Mouse (Mus musculus) layer of hippocampus, adult 9-10 months (tissue): ENCODE results near the gene Abhd2.

Source experiments
- DNase-seq: peaks from one replicate; pipeline ENCODE4 v3.0.0; 2022; ENCODE audit warnings: low spot score

The Abhd2 gene

GRCm38 (mm10) chr7:79293605-79294232, 20.7 kb downstream of the Abhd2 start:
- no peak for DNase-seq

DNA sequence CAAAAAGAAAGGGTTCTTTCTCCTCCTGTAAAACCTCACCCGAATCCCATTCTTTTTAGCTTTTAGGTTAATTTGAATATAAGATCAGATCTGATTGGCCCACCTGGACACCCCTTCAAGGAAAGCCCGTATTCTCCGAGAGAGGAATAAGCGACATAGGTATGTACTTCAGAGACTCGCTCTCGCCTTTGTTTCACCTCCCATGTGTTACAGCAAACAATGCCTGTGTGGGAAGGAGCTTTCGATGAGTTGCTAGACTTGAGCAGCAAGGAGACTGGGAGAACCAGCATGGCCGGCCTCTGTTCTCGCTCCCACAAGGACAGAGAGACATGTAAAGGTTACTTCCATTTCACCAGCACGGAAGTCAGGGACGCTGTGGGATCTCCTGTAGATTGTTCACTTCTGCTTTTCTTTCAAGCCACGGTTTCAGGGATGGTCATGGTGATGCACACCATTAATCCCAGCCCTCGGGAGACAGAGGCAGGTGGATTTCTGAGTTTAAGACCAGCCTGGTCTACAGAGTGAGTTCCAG, 21.5 kb downstream of the Abhd2 start:
- no peak for DNase-seq

GRCm38 (mm10) chr7:79295196-79295826, 22.3 kb downstream of the Abhd2 start:
- DNase-seq: peak; percentile 57

DNA sequence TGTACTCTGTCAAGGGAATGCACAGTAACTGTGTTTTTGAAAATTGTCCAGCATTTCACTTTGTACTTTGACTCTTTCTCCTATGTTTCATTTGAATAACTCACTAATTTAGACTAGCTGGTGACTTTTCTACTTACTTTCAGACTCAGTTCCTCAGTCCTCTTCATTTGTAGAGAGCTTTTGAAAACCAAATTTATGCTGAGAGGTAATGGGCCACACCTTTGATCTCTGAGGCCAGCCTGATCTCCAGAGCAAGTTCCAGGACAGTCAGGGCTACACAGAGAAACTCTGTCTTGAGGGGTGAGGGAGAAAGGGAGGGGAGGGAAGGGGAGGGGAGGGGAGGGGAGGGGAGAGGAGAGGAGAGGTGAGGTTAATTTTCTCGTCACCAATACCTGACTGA, 25.7 kb downstream of the Abhd2 start:
- DNase-seq: no peak

GRCm38 (mm10) chr7:79299548-79299947, 26.5 kb downstream of the Abhd2 start:
- DNase-seq: no peak

DNA sequence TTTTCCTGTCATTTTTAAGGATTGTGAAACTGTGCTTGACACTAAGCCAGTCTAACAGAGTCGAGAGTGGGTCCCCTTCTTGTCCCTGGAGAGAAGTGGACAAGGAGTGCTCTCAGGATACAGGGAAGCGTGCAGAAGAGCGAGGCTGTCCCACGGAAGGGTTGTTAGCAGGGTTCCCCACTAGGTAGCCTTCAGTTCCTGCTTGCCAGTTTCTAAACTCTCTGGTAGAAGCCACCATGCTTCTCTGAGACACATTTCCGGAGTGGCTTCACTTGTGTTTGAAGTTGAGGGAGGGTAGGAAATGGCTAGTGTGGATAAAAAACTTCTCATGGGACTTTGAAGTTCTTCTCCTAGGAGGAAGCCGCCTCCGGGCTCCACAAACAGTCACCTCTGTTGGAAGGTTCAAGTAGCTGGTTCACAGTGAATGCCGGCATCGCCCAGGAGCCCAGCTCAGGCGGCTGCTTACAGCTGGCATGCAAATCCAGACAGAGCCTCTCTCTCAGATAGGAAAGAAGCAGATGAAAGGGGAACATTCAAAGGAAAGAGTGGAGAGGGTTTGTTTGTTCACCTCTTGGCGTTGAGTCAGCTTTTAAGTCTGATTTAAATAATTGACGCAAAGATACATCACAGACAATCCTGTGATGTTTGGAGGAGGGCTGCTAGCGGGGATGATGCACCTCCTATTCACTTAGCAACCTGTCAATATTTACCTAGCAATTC, 27.6 kb downstream of the Abhd2 start:
- DNase-seq: no peak

DNA sequence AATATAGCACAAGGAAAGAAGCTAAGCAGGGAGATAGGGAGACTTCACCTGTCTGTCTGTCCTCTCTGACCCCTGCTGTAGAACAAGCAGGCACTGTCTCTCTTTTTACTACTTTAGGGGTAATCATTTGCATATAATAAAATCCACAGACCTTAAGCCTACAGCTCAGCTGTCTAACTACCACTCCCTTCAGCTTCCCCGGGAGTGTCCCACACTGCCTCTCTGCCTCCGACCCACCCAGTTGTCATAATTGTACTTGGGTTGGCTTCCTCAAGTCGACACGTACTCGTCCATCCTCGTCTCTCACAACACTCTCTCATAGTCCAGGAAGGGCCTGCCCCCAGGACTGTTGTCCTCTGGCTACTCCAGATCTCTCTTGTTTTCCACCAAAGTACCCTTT, 29.1 kb downstream of the Abhd2 start:
- no peak for DNase-seq

DNA sequence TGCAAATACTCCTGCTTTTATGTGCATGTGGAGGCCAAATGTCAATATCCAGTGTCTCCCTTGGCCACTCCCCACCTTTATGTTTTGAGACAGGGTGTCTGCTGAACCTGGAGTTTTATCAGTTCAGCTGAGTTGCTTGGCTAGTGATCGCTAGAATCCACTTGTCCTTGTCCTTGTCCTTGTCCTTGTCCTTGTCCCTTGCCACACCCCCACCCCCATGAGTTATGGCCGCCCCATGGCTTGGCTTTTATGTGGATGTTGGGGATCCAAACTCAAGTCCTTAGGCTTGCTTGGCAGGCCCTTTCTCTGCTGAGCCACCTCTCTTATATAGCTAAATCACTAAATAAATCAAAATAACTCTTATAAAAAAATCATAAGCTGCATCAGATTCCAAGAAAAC, 29.6 kb downstream of the Abhd2 start:
- DNase-seq: no peak

GRCm38 (mm10) chr7:79303183-79303761, 30.3 kb downstream of the Abhd2 start:
- DNase-seq: no peak

GRCm38 (mm10) chr7:79308455-79309030, 35.5 kb downstream of the Abhd2 start:
- no peak for DNase-seq

DNA sequence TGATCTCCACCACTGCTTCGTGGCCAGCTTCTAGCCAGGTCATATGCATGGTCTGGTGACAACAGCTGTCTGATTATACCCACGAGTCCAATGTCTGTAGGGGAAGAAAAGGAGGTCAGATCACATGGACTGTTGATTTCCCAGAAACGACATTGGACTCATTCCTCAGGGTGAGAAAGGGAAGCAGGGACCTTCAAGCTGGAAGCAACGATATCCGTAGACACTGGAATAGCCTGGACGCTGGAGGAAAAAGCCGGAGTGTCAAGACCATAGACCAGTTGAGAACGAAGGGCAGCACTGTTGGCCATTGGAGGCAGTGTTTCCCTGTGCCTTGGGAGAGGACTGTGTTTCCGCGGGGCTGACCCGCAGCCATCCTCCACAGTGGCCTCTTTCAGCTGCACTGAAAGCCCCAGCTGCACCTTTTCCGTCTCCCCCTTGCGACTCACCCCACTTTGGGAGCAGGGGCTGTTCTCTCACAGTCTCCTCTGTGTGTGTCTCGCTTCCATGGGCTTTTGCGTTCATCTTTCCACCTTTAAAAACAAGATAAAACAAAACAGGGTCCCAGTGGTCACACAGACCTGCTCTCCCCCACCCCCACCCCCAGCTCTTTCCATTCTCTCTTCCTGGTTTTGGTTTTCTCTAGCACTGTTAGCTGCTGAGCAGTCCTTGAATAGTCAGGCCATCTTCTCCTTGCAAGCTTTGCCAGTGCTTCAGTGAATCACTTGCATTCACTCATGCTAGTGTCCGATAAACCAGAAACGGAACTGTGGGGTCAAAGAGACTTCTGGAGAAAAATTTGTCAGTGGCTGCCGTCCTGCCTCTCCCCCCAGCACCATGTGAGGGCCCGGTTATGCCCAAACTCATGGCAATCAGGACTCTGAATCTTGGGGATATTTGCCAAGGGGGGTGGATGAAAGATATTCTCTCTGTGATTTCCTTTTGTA, 36.5 kb downstream of the Abhd2 start:
- DNase-seq: no peak

DNA sequence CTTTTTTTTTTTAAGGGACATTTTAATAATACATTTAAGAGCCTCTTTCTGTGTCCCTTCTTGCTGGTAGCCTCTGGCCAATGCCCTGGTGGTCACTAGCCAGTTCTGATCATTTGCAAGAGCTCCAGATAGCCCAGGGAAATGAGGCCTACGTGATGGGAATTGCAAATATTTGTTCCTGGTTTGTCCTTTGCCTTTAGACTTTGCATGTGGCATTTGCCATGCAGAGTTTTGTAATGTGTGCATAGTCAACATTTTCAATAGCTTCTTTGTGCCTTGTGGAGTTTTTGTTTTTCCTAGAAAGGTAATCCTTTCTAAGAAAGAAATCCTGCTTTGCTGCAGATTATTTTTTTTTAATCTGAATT, 37.2 kb downstream of the Abhd2 start:
- no peak for DNase-seq

DNA sequence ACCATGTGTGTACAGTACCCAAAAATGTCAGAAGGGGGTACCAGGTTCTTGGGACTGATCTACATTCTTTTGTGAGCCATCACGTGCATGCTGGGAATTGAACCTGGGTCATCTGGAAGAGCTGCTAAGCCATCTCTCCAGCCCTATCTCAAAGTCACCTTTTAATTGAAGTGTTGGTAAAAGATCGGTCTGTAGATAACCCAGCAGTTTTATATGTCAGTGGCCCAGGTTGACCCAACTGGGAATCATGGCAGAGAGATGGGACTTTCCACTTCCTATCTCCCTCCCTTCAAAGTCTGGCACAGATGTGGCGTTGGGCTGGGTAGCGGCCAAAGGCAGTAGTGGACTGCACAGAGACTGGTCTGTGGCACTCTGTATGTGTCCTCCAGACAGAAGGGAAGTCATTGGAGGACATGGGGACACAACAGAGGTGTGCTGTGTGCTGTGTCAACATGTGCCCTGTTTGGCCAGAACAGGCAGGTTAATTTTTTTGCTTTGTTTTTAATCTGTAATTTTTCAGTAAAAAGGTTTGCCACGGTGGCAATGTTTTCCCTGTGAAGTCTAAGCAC, 38.5 kb downstream of the Abhd2 start:
- no peak for DNase-seq

- no peak for DNase-seq
These were observed 39.2 kb downstream of the Abhd2 start for GRCm38 (mm10) chr7:79312246-79312645.

GRCm38 (mm10) chr7:79313519-79314059, 40.6 kb downstream of the Abhd2 start:
- DNase-seq: no peak

DNA sequence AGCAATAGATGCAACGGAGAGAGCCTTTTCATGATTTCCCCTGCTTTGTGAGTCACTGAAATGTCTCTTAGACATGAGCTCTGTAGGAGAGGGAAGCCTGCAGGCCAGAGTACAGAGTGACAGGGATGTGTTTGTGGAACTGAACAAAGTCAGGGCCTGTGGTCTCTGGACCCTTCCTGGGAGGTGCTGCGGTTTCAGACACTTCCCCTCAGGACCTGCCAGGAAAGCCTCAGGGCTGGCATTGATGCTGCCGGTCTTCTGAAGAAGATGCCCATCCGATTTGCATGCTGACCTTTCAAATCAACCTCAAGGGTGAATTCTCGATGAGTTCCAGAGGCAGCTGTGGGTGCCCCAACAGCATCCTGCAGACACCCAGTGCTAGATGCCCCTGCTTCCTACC, 41.5 kb downstream of the Abhd2 start:
- no peak for DNase-seq

DNA sequence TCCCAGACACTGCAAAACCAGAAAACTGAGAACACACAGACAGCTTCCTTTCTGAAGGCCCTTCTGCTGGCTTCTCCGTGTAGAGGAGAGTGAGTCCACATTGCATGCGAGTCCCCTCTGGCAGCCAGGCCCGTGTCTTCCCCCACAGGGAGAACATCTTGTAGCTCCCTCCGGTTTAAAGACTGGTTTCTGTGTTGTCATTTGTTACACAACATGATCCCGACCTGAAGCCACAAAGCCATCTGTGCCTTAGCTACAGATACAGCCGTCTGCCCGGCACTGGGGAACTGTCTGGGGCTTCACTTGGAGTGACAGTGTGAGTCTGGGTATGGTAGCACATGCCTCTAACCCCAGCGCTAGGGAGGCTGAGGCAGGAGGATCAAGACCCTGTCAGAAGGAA, 42.1 kb downstream of the Abhd2 start:
- no peak for DNase-seq

DNA sequence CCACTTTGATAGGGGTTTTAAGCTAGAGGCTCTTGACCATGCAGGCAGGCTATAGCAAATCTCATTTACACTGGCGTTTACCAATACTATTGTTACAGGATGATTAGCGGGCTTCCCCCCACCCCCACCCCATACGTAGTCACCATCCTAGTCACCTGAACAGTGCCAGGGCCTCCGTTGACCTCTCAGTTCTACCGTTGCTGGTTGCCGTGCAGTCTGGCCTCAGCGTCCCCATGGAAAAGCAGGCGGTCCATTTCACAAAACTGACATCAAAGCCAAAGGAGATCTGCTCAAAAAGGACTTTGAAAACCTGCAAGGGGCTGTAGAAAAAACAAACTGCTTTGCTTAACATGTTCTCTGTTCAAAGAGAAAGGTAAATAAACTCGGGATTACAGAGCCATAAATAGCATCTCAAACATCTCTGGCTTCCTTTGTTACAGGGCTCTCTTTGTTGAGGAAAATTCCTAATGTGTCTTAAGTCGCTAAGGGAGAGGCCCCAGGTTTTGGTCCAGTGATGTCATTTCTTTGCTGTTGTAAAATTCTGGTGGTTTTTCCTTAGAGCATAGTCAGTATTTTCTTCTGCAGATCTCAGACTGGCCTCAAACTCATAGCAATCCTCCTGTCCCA, 43.2 kb downstream of the Abhd2 start:
- no peak for DNase-seq

- DNase-seq: no peak
These were observed 44.6 kb downstream of the Abhd2 start for GRCm38 (mm10) chr7:79317576-79317975.

GRCm38 (mm10) chr7:79318110-79318801, 45.3 kb downstream of the Abhd2 start:
- no peak for DNase-seq
